Mouse (Mus musculus) cortical plate, adult 2 months (tissue): Measurements from ENCODE around the gene Fbxw4.

Source experiments
- CTCF ChIP-seq: fragments of 200-500 bp; IDR thresholded peaks from 2 replicates; pipeline ENCODE4 v1.5.1; 2011; ENCODE audit warnings: mild to moderate bottlenecking, control low read depth, low read length; ENCODE audit not compliant: insufficient read depth; ENCODE audit errors: extremely low read depth
- POLR2A ChIP-seq: fragments of 200-500 bp; IDR thresholded peaks from 2 replicates; pipeline ENCODE4 v1.6.1; 2011; ENCODE audit warnings: mild to moderate bottlenecking, low read length, control low read depth; ENCODE audit not compliant: insufficient read depth; ENCODE audit errors: extremely low read depth

GRCm38 (mm10) chr19:45535929-45536328, 124.2 kb downstream of the Fbxw4 start:
- TF ChIP-seq CTCF (no peak), POLR2A (no peak)
